Mouse (Mus musculus): ENCODE data around the gene Plcz1.

DNA sequence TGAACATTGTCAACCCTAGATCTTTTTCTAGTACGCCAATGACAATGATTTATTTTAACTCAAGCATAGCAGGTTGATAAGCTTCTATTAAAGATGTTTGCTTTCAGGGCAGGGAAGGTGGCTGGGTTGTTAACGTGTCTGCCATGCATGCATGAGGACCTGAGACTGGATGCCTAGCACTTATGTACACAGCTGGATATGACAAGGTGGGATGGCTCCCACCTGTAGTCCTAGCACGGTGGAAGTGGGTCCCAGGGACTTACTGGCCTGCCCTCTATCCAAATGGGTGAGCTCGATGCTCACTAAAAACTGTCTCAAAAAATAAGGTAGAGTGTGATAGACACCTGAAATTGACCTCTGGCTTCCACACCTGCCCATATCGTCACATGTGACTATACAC, 48.6 kb upstream of the Plcz1 start:
- no peak for TF ChIP-seq CTCF (IDR thresholded peaks at IDR 0.05; ENCODE audit: extremely low read depth, insufficient read depth, insufficient read length, insufficient replicate concordance)
- no peak for TF ChIP-seq POLR2A (IDR thresholded peaks at IDR 0.05; ENCODE audit: low read depth, low read length)

All from spleen, adult 2 months (tissue).